Mouse (Mus musculus) CH12.LX (cell line): ENCODE results near the gene Tsr1. TPM values are rescaled to one million over a fixed set of nuclear protein-coding genes. Genes with fewer than 3 reads are reported as not detected.

Experiments used
- DNase-seq: peaks from one replicate; pipeline ENCODE4 v3.0.0-alpha.2; 2013; ENCODE audit errors: extremely low read depth
- H3K27ac ChIP-seq: 2 replicates; pipeline ENCODE4 v1.5.1; 2012; ENCODE audit warnings: low read depth, mild to moderate bottlenecking, control low read depth, moderate library complexity; ENCODE audit not compliant: insufficient read depth
- H3K27me3 ChIP-seq: replicated peaks from 2 replicates; pipeline ENCODE3; 2012; ENCODE audit warnings: inconsistent platforms
- H3K36me3 ChIP-seq, 2 experiments: replicated peaks in 1 of 2; 2 replicates each; pipeline versions ENCODE3 to v1.6.1; 2012; ENCODE audit warnings: inconsistent platforms in 1 of 2, low read length in 1 of 2, mild to moderate bottlenecking in 1 of 2, mixed read lengths in 1 of 2, moderate library complexity in 1 of 2; ENCODE audit not compliant: control insufficient read depth in 1 of 2, insufficient read depth in 1 of 2
- H3K4me1 ChIP-seq, 2 experiments: 2 replicates each; pipeline ENCODE4 v1.6.1; 2012; ENCODE audit warnings: inconsistent platforms in 1 of 2, moderate library complexity in 1 of 2; ENCODE audit not compliant: insufficient read depth in 2 of 2, control insufficient read depth in 1 of 2
- H3K4me2 ChIP-seq: 2 replicates; pipeline ENCODE4 v1.6.1; 2012; ENCODE audit warnings: low read depth, mild to moderate bottlenecking, control low read depth; ENCODE audit not compliant: poor library complexity, insufficient read depth, severe bottlenecking
- H3K4me3 ChIP-seq, 3 experiments: fragments of 150-350 bp in 1 of 3; sonication (generic) in 1 of 3; replicated peaks in 1 of 3; 2 replicates each; pipeline versions ENCODE3 to v1.5.1; 2011 to 2012; ENCODE audit warnings: low read depth in 2 of 3, low read length in 2 of 3, mild to moderate bottlenecking in 2 of 3, moderate library complexity in 2 of 3, control low read depth in 1 of 3, improper control_type of control experiment in 1 of 3, inconsistent platforms in 1 of 3, mixed read lengths in 1 of 3; ENCODE audit not compliant: poor library complexity in 1 of 3
- H3K79me2 ChIP-seq: replicated peaks from 2 replicates; pipeline ENCODE4 v1.6.1; 2012; ENCODE audit warnings: mild to moderate bottlenecking, moderate library complexity; ENCODE audit not compliant: control insufficient read depth, poor library complexity, insufficient read depth, severe bottlenecking; ENCODE audit errors: extremely low read depth
- H3K9ac ChIP-seq: 2 replicates; pipeline ENCODE4 v1.6.1; 2012; ENCODE audit warnings: low read depth, mild to moderate bottlenecking, control low read depth, moderate library complexity; ENCODE audit not compliant: insufficient read depth
- H3K9me3 ChIP-seq: replicated peaks from 2 replicates; pipeline ENCODE3; 2012; ENCODE audit warnings: low read length, inconsistent platforms, mixed read lengths
- BHLHE40 ChIP-seq: IDR thresholded peaks from 2 replicates; pipeline ENCODE4 v1.6.1; 2011; ENCODE audit warnings: mild to moderate bottlenecking, low read depth, low read length, improper control_type of control experiment
- CHD1 ChIP-seq: IDR thresholded peaks from 2 replicates; pipeline ENCODE4 v1.6.1; 2012; ENCODE audit warnings: low read depth, low read length, improper control_type of control experiment, inconsistent platforms
- CHD2 ChIP-seq: IDR thresholded peaks from 2 replicates; pipeline ENCODE4 v1.6.1; 2011; ENCODE audit warnings: low read length, improper control_type of control experiment
- CTCF ChIP-seq, 2 experiments: IDR thresholded peaks in 1 of 2; conservative IDR thresholded peaks in 1 of 2; 2 replicates each; pipeline ENCODE4 v1.5.1; 2011 to 2012; ENCODE audit warnings: low read depth in 2 of 2, low read length in 2 of 2, improper control_type of control experiment in 1 of 2, inconsistent platforms in 1 of 2, mild to moderate bottlenecking in 1 of 2, moderate library complexity in 1 of 2
- E2F4 ChIP-seq: IDR thresholded peaks from 2 replicates; pipeline ENCODE4 v1.6.1; 2011; ENCODE audit warnings: low read depth, low read length, improper control_type of control experiment; ENCODE audit not compliant: insufficient replicate concordance
- ELF1 ChIP-seq: IDR thresholded peaks from 2 replicates; pipeline ENCODE4 v1.6.1; 2014; ENCODE audit warnings: low read depth, mild to moderate bottlenecking, inconsistent platforms, low read length, improper control_type of control experiment
- EP300 ChIP-seq: IDR thresholded peaks from 2 replicates; pipeline ENCODE4 v1.6.1; 2011; ENCODE audit warnings: low read length, improper control_type of control experiment
- ETS1 ChIP-seq: conservative IDR thresholded peaks from 2 replicates; pipeline ENCODE4 v1.6.1; 2012; ENCODE audit warnings: low read depth, mild to moderate bottlenecking, inconsistent platforms, low read length, improper control_type of control experiment, moderate library complexity
- IRF4 ChIP-seq: IDR thresholded peaks from 2 replicates; pipeline ENCODE4 v1.6.1; 2014; ENCODE audit warnings: low read depth, mild to moderate bottlenecking, inconsistent platforms, low read length, improper control_type of control experiment
- JUN ChIP-seq: IDR thresholded peaks from 2 replicates; pipeline ENCODE4 v1.6.1; 2011; ENCODE audit warnings: low read depth, mild to moderate bottlenecking, low read length, improper control_type of control experiment, moderate library complexity; ENCODE audit not compliant: insufficient read depth
- MAX ChIP-seq: IDR thresholded peaks from 2 replicates; pipeline ENCODE4 v1.6.1; 2011; ENCODE audit warnings: low read length, improper control_type of control experiment
- MAZ ChIP-seq: IDR thresholded peaks from 2 replicates; pipeline ENCODE4 v1.6.1; 2012; ENCODE audit warnings: low read depth, mild to moderate bottlenecking, inconsistent platforms, low read length, improper control_type of control experiment, moderate library complexity
- MEF2A ChIP-seq: IDR thresholded peaks from 2 replicates; pipeline ENCODE4 v1.6.1; 2014; ENCODE audit warnings: low read depth, mild to moderate bottlenecking, inconsistent platforms, low read length, improper control_type of control experiment, borderline replicate concordance
- NELFE ChIP-seq: IDR thresholded peaks from 2 replicates; pipeline ENCODE4 v1.6.1; 2011; ENCODE audit warnings: low read depth, low read length, improper control_type of control experiment
- POLR2A ChIP-seq: IDR thresholded peaks from 2 replicates; pipeline ENCODE4 v1.6.1; 2011; ENCODE audit warnings: low read depth, mild to moderate bottlenecking, improper control_type of control experiment, low read length
- RAD21 ChIP-seq: IDR thresholded peaks from 2 replicates; pipeline ENCODE4 v1.6.1; 2011; ENCODE audit warnings: low read depth, mild to moderate bottlenecking, low read length, improper control_type of control experiment, moderate library complexity
- SMC3 ChIP-seq: IDR thresholded peaks from 2 replicates; pipeline ENCODE4 v1.6.1; 2011; ENCODE audit warnings: low read depth, low read length, improper control_type of control experiment
- TBP ChIP-seq: conservative IDR thresholded peaks from 2 replicates; pipeline ENCODE4 v1.6.1; 2011; ENCODE audit warnings: low read depth, low read length, improper control_type of control experiment
- TCF12 ChIP-seq: IDR thresholded peaks from 2 replicates; pipeline ENCODE4 v1.6.1; 2014; ENCODE audit warnings: low read depth, mild to moderate bottlenecking, inconsistent platforms, low read length, improper control_type of control experiment
- ZC3H11A ChIP-seq: IDR thresholded peaks from 2 replicates; pipeline ENCODE4 v1.6.1; 2012; ENCODE audit warnings: low read depth, mild to moderate bottlenecking, inconsistent platforms, low read length, improper control_type of control experiment
- ZMIZ1 ChIP-seq: IDR thresholded peaks from 2 replicates; pipeline ENCODE4 v1.6.1; 2012; ENCODE audit warnings: low read depth, mild to moderate bottlenecking, inconsistent platforms, low read length, improper control_type of control experiment
- dilution Hi-C: fragments of 300-500 bp; cut with MboI; formaldehyde crosslinking; loops from 2 replicates; pipeline ENCODE4 v1.14.3; 2020; ENCODE audit warnings: low sequenced_read_pairs; ENCODE audit not compliant: extremely low pct_unique_long_range_greater_than_20kb, extremely low pct_ligation_motif_present
- in situ Hi-C: fragments of 300-500 bp; cut with MboI; formaldehyde crosslinking; loops from 3 replicates; pipeline ENCODE4 v1.14.3; 2019; ENCODE audit warnings: low sequenced_read_pairs, low pct_ligation_motif_present, low pct_unique_long_range_greater_than_20kb, mixed read lengths
- polyA plus RNA-seq: library from polyadenylated mRNA; unstranded; fragments of >175 nt; gene quantifications from 2 replicates; pipeline ENCODE4 v1.2.1, GENCODE M21; 2012; ENCODE audit warnings: low read depth; ENCODE audit not compliant: insufficient read length
- total RNA-seq, 2 experiments: library from RNA; depleted of rRNA; stranded (reverse); fragments of 300-350 nt in 1 of 2; fragments of >200 nt in 1 of 2; gene quantifications; 2 replicates each; pipeline ENCODE4 v1.2.3; 2012 to 2014

Tsr1 gene
- total and polyA plus RNA-seq, 3 experiments, result 85.2 to 149 (median 101) TPM

DNA sequence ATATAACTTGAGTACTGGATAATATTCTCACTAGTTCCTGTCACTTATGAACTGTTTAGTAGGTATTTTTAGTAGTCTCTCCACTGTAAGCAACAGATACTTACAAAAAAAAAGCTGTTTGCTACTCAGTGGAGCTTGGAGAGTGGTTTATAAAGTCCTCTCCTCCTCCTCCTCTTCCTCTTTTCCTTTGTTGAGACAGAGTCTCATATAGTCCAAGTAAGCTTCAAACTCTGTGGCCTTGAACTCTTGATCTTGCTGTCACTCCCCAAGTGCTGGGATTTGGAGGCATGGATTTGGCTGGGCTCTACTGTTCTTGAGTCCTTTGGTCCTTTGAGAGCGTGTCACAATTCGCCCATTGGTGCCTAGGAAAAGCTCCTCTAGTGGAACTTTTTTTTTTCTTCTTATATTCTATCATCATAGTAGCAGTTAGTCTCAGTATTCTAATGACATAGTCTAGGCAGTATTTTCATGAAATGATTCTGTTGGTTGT lies 29.4 kb downstream of the Tsr1 start:
- H3K27ac ChIP-seq, result no peak overlapping the region
- peak overlapping the region in 2 of 3 experiments; percentile 93 to 95 for H3K4me3 ChIP-seq
- in situ Hi-C loops, result no loop called here
- dilution Hi-C loops, result no loop called here
- H3K79me2 ChIP-seq, result peaks cover 47% of the 10 kb centered on the region
- no peak for DNase-seq
- peaks cover 0 to 24% of the 10 kb centered on the region in 2 experiments; a peak in 2 of 4 replicates for H3K4me1 ChIP-seq
- H3K9me3 ChIP-seq, result no peaks in the 10 kb centered on the region
- H3K36me3 ChIP-seq, result peaks cover 12 to 37% of the 10 kb centered on the region in 2 experiments
- no peak for TF ChIP-seq MAX
- no peak for TF ChIP-seq POLR2A
- TF ChIP-seq ELF1, result no peak
- no peak for TF ChIP-seq ZC3H11A
- TF ChIP-seq ZMIZ1, result no peak
- no peak for TF ChIP-seq TCF12
- no peaks in the 10 kb centered on the region for H3K27me3 ChIP-seq
- peak overlapping the region; percentile 99; the same call in 1 of the 2 replicates for H3K4me2 ChIP-seq
- peak overlapping the region; percentile 98; the same call in 1 of the 2 replicates for H3K9ac ChIP-seq

DNA sequence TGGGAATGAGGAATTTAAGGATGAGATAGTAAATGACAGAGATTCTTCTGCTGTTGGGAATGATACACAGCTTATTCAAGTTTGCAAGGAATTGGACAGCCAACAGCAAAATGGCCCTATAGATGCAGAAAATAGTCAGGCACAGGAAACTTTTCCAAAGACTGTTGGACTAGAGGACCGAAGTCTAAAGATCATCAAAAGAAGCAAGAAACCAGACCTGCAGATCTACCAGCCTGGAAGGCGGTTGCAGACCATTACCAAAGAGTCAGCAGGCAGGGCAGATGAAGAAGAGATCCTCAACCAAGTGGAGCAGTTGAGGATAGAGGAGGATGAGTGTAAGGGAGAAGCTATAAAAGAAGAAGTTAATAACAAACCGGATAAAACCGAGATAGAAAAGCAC lies 31.2 kb downstream of the Tsr1 start:
- dilution Hi-C loops (no loop called here), in situ Hi-C loops (no loop called here)
- Histone ChIP-seq H3K4me3 (no peak overlapping the region), H3K4me1 (peaks cover 0 to 22% of the 10 kb centered on the region in 2 experiments; a peak in 2 of 4 replicates), H3K27me3 (no peaks in the 10 kb centered on the region), H3K79me2 (peaks cover 44% of the 10 kb centered on the region), H3K27ac (no peak overlapping the region), H3K9ac (no peak overlapping the region), H3K9me3 (no peaks in the 10 kb centered on the region), H3K4me2 (no peak overlapping the region), H3K36me3 (peaks cover 25 to 49% of the 10 kb centered on the region in 2 experiments)
- DNase-seq, result no peak
- no peak for TF ChIP-seq MAZ
- TF ChIP-seq CHD2, result no peak

DNA sequence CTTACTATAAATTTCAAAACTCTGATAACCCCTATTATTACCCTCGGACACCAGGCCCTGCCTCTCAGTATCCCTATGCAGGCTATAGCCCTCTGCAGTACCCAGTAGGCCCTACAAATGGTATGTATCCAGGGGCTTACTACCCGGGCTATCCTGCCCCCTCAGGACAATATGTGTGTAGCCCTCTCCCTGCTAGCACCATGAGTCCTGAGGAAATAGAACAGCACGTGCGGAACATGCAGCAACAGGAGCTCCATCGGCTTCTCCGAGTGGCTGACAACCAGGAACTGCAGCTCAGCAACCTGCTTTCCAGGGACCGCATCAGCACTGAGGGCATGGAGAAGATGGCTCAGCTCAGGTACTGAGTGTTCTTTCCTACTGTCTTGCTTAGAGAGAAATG lies 32.5 kb downstream of the Tsr1 start:
- Histone ChIP-seq H3K4me3 (no peak overlapping the region), H3K27me3 (no peaks in the 10 kb centered on the region), H3K4me1 (peaks cover 0 to 14% of the 10 kb centered on the region in 2 experiments; a peak in 2 of 4 replicates), H3K9me3 (no peaks in the 10 kb centered on the region), H3K36me3 (peaks cover 33 to 61% of the 10 kb centered on the region in 2 experiments), H3K4me2 (no peak overlapping the region), H3K27ac (no peak overlapping the region), H3K79me2 (peaks cover 36% of the 10 kb centered on the region), H3K9ac (no peak overlapping the region)
- no peak for DNase-seq
- dilution Hi-C loops, result no loop called here
- TF ChIP-seq RAD21 (no peak), ZC3H11A (no peak), JUN (no peak), NELFE (no peak), CHD2 (no peak), CHD1 (no peak), MEF2A (no peak), MAZ (no peak), CTCF (conservative IDR thresholded peaks at IDR 0.05 in 1 of 2, IDR thresholded peaks at IDR 0.05 in 1 of 2; ENCODE audit: low read depth in 2 of 2, low read length in 2 of 2) (no peak), SMC3 (no peak), EP300 (no peak), E2F4 (no peak), MAX (no peak), ZMIZ1 (no peak), ETS1 (no peak), TBP (no peak), POLR2A (no peak), IRF4 (no peak), BHLHE40 (no peak)
- in situ Hi-C loops, result no loop called here
